Mouse (Mus musculus) midbrain, embryonic 14.5 days (tissue): ENCODE measurements around the gene Fubp1. TPM values are rescaled to one million over a fixed set of nuclear protein-coding genes. Genes with fewer than 3 reads are reported as not detected.

Experiments used
- ATAC-seq: fragments of 200-750 bp; cut with Nextera tagmentation; 2 replicates; pipeline ENCODE4 v1.8.0; 2017; ENCODE audit warnings: moderate number of reproducible peaks, moderate library complexity; ENCODE audit not compliant: low FRiP score, low TSS enrichment
- DNase-seq: peaks from one replicate; pipeline ENCODE4 v3.0.0-alpha.2; 2015
- H3K27ac ChIP-seq: fragments of 300-500 bp; sonication (generic); replicated peaks from 2 replicates; pipeline ENCODE4 v1.5.1; 2014; ENCODE audit warnings: mild to moderate bottlenecking, low read depth, low read length, moderate library complexity
- H3K27me3 ChIP-seq: fragments of 300-500 bp; sonication (generic); 2 replicates; pipeline ENCODE4 v1.6.1; 2014; ENCODE audit warnings: low read length, control low read depth, mixed read lengths; ENCODE audit not compliant: control insufficient read depth, insufficient read depth
- H3K36me3 ChIP-seq: fragments of 300-500 bp; sonication (generic); 2 replicates; pipeline ENCODE4 v1.6.1; 2014; ENCODE audit warnings: low read length, control low read depth; ENCODE audit not compliant: control insufficient read depth, insufficient read depth
- H3K4me1 ChIP-seq: fragments of 300-500 bp; sonication (generic); 2 replicates; pipeline ENCODE4 v1.6.1; 2014; ENCODE audit warnings: mild to moderate bottlenecking, antibody characterized with exemption, low read length, control low read depth; ENCODE audit not compliant: control insufficient read depth, insufficient read depth
- H3K4me2 ChIP-seq: fragments of 300-500 bp; sonication (generic); 2 replicates; pipeline ENCODE4 v1.6.1; 2014; ENCODE audit warnings: mild to moderate bottlenecking, low read length, moderate library complexity
- H3K4me3 ChIP-seq: fragments of 300-500 bp; sonication (generic); replicated peaks from 2 replicates; pipeline ENCODE4 v1.5.1; 2014; ENCODE audit warnings: low read depth, low read length
- H3K9ac ChIP-seq: fragments of 300-500 bp; sonication (generic); replicated peaks from 2 replicates; pipeline ENCODE4 v1.6.1; 2014; ENCODE audit warnings: mild to moderate bottlenecking, low read length, moderate library complexity
- H3K9me3 ChIP-seq: fragments of 300-500 bp; sonication (generic); 2 replicates; pipeline ENCODE4 v1.6.1; 2016; ENCODE audit warnings: low read length, control low read depth, mixed read lengths; ENCODE audit not compliant: control insufficient read depth
- WGBS: fragments of 180-500 bp; shearing (Covaris S2); extraction: QIAGEN DNeasy Blood & Tissue Kit; methylation state at CpG from one replicate; pipeline ENCODE4 v1.1.7; 2014; 5-methylcytosine and 5-hydroxymethylcytosine counted together
- polyA plus RNA-seq: library from polyadenylated mRNA; unstranded; fragments of >200 nt; fragmentation: Nextera tagmentation; extraction: Ambion mirVana; gene quantifications from 2 replicates; pipeline ENCODE4 v1.2.1, GENCODE M21; 2014

Gene Fubp1
- polyA plus RNA-seq, 1 experiment from 2014 or later: 279 TPM

GRCm38 (mm10) chr3:152201181-152201580 is 9.0 kb upstream of the Fubp1 start:
- H3K36me3 ChIP-seq: no peaks in the 10 kb centered on the region
- H3K9ac ChIP-seq: no peak overlapping the region
- 93% methylated on average over 3 of the region's 3 CpGs for WGBS
- DNase-seq: no peak
- H3K4me3 ChIP-seq: no peak overlapping the region
- H3K4me2 ChIP-seq: no peak overlapping the region
- no peak overlapping the region for H3K27ac ChIP-seq
- no peak for ATAC-seq
- H3K27me3 ChIP-seq: no peaks in the 10 kb centered on the region
- H3K9me3 ChIP-seq: no peaks in the 10 kb centered on the region
- H3K4me1 ChIP-seq: no peaks in the 10 kb centered on the region

- Histone ChIP-seq H3K27me3 (no peaks in the 10 kb centered on the region), H3K9me3 (no peaks in the 10 kb centered on the region), H3K4me1 (no peaks in the 10 kb centered on the region), H3K9ac (no peak overlapping the region), H3K4me3 (no peak overlapping the region), H3K36me3 (no peaks in the 10 kb centered on the region), H3K4me2 (no peak overlapping the region), H3K27ac (no peak overlapping the region)
- ATAC-seq (no peak), DNase-seq (no peak)
- 82% methylated on average over 2 of the region's 2 CpGs for WGBS
Observed at GRCm38 (mm10) chr3:152201651-152202050, 8.6 kb upstream of the Fubp1 start.

DNA sequence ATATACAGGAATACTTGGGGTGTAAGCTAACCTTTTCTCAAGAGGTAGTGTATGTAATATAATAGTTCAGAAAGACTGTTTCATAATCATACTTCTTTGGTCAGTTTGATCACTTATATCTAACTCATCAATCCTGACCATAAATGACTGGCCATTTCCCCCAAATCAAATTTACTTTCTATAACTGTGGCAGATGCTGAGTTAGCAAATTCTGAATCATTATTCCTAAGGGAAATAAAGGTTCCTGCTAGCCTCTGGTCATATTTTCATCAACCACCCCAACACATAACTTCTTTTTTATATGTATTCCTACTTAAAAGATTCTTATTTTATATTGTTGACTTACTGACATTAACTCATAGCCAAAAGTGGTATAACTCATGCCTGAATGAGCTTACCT is 7.3 kb upstream of the Fubp1 start:
- no peak overlapping the region for H3K27ac ChIP-seq
- H3K9me3 ChIP-seq: no peaks in the 10 kb centered on the region
- no peaks in the 10 kb centered on the region for H3K36me3 ChIP-seq
- H3K4me2 ChIP-seq: no peak overlapping the region
- ATAC-seq (no peak), DNase-seq (no peak)
- H3K9ac ChIP-seq: no peak overlapping the region
- no peak overlapping the region for H3K4me3 ChIP-seq
- H3K27me3 ChIP-seq: no peaks in the 10 kb centered on the region
- no peaks in the 10 kb centered on the region for H3K4me1 ChIP-seq

- WGBS: 87% methylated on average over 6 of the region's 6 CpGs
Observed at GRCm38 (mm10) chr3:152203411-152203810, 6.8 kb upstream of the Fubp1 start.

DNA sequence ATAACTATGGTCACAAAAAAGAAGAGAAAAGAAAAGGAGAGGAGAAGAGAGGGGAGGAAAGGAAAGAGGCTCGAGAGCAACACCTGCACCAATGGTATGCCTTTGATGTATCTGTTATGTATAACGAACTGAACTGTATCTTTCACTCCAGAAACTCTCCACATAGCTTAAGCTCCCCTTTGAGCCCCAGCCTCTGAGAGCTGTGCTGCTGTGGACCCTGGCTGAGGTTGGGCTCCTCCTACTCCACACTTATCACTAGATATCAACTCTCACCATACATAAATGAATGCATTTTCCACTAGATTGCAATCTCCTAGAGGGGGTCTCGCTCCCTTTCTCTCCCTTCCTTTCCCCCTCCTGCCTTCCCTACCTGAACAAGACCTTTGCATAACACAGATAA is 6.2 kb upstream of the Fubp1 start:
- no peaks in the 10 kb centered on the region for H3K36me3 ChIP-seq
- H3K9ac ChIP-seq: no peak overlapping the region
- no peak overlapping the region for H3K27ac ChIP-seq
- WGBS: 63% methylated on average over 3 of the region's 3 CpGs
- H3K4me2 ChIP-seq: no peak overlapping the region
- peaks cover 5% of the 10 kb centered on the region for H3K4me1 ChIP-seq
- no peaks in the 10 kb centered on the region for H3K27me3 ChIP-seq
- no peak overlapping the region for H3K4me3 ChIP-seq
- ATAC-seq (no peak), DNase-seq (no peak)
- H3K9me3 ChIP-seq: no peaks in the 10 kb centered on the region

More at GRCm38 (mm10) chr3:152203411-152203810, 6.8 kb upstream of the Fubp1 start:
- H3K27me3 ChIP-seq: no peaks in the 10 kb centered on the region
- DNase-seq (no peak), ATAC-seq (no peak)
- no peak overlapping the region for H3K9ac ChIP-seq
- H3K4me1 ChIP-seq: peaks cover 2% of the 10 kb centered on the region
- H3K36me3 ChIP-seq: no peaks in the 10 kb centered on the region
- no peak overlapping the region for H3K4me3 ChIP-seq
- H3K4me2 ChIP-seq: no peak overlapping the region
- no peaks in the 10 kb centered on the region for H3K9me3 ChIP-seq
- no peak overlapping the region for H3K27ac ChIP-seq

DNA sequence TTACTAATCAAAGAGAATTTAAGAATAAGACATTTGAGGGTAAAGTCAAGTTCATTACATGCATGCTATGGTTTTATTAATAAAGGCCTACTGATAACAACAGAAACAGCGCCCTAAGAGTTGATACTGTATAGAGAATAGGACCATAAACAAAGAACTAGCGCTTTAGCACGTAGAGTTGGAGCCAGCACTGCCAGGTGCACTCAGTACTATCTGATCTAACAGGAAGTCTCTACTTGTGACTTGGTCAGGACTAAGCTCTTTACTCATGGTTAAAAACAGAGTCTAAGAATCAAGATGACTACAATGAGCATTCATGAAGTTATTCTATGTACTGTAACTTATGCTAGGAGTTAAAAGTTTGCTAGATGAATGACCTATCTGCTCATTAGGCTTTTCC is 5.6 kb upstream of the Fubp1 start:
- no peak overlapping the region for H3K27ac ChIP-seq
- no peak overlapping the region for H3K9ac ChIP-seq
- 87% methylated on average over 3 of the region's 3 CpGs for WGBS
- H3K27me3 ChIP-seq: no peaks in the 10 kb centered on the region
- no peaks in the 10 kb centered on the region for H3K36me3 ChIP-seq
- H3K4me1 ChIP-seq: peaks cover 5% of the 10 kb centered on the region
- H3K4me3 ChIP-seq: no peak overlapping the region
- H3K4me2 ChIP-seq: no peak overlapping the region
- no peak for DNase-seq
- H3K9me3 ChIP-seq: no peaks in the 10 kb centered on the region
- no peak for ATAC-seq

GRCm38 (mm10) chr3:152207156-152207555 is 3.1 kb upstream of the Fubp1 start:
- Histone ChIP-seq H3K9me3 (no peaks in the 10 kb centered on the region), H3K4me3 (no peak overlapping the region), H3K4me1 (peaks cover 13% of the 10 kb centered on the region), H3K4me2 (no peak overlapping the region), H3K27me3 (no peaks in the 10 kb centered on the region), H3K9ac (no peak overlapping the region), H3K27ac (no peak overlapping the region), H3K36me3 (no peaks in the 10 kb centered on the region)
- DNase-seq (no peak), ATAC-seq (no peak)
- WGBS: 98% methylated on average over 4 of the region's 4 CpGs

DNA sequence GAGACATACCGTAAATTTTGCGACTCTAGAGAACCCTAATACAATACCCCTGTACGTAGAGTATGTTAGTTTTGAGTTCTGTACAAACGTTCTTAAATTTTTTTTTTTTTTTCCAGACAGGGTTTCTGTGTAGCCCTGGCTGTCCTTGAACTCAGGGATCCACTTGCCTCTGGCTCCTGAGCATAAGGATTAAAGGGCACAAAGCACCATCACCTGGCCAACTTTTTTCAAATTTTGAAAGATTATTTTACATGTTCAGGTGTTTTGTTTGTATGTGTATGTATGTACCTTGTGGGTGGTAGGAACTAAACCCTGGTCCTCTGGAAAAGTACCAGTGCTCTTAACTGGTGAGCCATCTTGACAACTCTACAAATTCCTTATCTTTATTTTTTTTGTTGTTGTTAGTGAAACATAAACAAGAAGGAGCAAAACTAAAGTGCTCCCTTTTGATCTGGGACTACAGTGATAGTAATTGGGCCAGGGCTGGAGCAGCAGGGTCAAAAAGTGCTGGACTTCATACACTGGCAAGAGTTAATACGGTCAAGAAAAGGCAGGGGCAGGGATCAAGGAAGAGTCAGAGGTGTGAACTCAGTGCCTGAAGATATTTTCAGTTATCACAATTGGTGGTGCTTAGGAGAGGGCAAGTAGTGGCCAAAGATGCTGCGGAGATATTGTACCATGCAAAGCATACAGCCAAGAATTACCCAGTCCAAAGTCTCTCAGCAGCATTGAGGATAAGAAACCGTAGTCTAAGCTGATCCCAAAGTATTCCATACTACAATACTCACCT is 1.9 kb upstream of the Fubp1 start:
- Histone ChIP-seq H3K9ac (0 out of 2 replicates have a peak overlapping the region, but pooled peaks have one; percentile 20), H3K27me3 (no peaks in the 10 kb centered on the region), H3K4me1 (peaks cover 24% of the 10 kb centered on the region), H3K4me2 (peak overlapping the region; percentile 69), H3K36me3 (0 out of 2 replicates have a peak, but pooled peaks cover 4% of the 10 kb centered on the region), H3K4me3 (no peak overlapping the region), H3K27ac (no peak overlapping the region), H3K9me3 (no peaks in the 10 kb centered on the region)
- WGBS: 94% methylated on average over 7 of the region's 7 CpGs
- ATAC-seq: no peak
- no peak for DNase-seq
